In the genomic region with DNA sequence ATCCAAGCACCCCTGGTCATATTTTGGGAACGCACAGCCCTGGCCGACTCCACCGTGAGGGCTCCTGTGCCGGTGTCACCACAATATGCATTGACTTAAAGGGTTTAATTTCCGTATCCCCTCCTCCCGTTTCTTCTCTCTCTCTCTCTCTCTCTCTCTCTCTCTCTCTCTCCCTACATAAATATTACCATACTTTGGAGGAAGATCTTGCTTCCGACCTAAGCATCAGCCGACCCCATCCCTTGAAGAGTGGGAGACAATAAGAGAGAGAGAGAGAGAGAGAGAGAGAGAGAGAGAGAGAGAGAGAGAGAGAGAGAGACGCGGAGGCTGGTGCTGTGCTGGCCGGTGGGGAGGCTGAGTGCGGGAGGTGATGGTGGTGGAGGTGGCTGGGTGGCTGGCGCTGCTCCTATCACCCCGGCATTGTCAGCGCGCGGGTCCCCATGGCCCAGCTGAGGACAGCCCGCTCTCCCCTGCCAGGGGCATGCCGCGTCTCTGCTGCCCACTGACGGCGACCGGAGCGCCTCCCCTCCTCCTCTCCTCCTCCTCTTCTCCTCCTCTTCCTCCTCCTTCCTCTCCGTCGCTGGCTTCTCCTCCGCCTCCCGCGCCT, we compare ENCODE assay signal across 8 mouse cellular contexts. TPM values are rescaled to one million over a fixed set of nuclear protein-coding genes. Genes with fewer than 3 reads are reported as not detected.
A peak's percentile ranks its signal among the peaks of the same experiment; 100 is the strongest.
DNase-seq lines count a peak whose midpoint lies in the region; ATAC-seq and TF ChIP-seq lines count a peak whose summit lies in the region.

Gene Fam155a, minus strand, starts transcription at position 163 of the 607 bp plus-strand sequence.

- no peak within 1 kb of the TSS for H3K27ac ChIP-seq in kidney, embryonic 14.5 days (ENCODE audit: low read depth, low read length)
- no peak within 1 kb of the TSS for H3K27ac ChIP-seq in kidney, adult 2 months (ENCODE audit: insufficient read depth, low read depth, low read length)
- peak within 1 kb of the TSS; percentile 94 for H3K27ac ChIP-seq in left cerebral cortex, adult 2 months
- peak within 1 kb of the TSS; percentile 89 for H3K27ac ChIP-seq in midbrain, postnatal 0 days (ENCODE audit: low read depth, low read length)

- peak within 1 kb of the TSS; percentile 58 for H3K4me3 ChIP-seq in kidney, embryonic 14.5 days (ENCODE audit: low read length)
- no peak within 1 kb of the TSS for H3K4me3 ChIP-seq in kidney, adult 2 months (ENCODE audit: insufficient read depth, low read depth, low read length)
- peak within 1 kb of the TSS; percentile 78 for H3K4me3 ChIP-seq in left cerebral cortex, adult 2 months
- peak within 1 kb of the TSS; percentile 70 for H3K4me3 ChIP-seq in midbrain, postnatal 0 days (ENCODE audit: low read depth, low read length)

- peak; percentile 55; the same call in 1 of the 2 replicates for ATAC-seq in kidney, embryonic 14.5 days (ENCODE audit: low FRiP score, low TSS enrichment)
- ATAC-seq in midbrain, postnatal 0 days (ENCODE audit: low FRiP score) = peak; percentile 73

- H3K27me3 ChIP-seq in kidney, embryonic 14.5 days (ENCODE audit: control insufficient read depth, insufficient read depth, low read length) = peaks cover 46% of the 10 kb centered on the region
- peaks cover 2% of the 10 kb centered on the region; the same call in 1 of the 2 replicates for H3K27me3 ChIP-seq in kidney, adult 2 months (replicated peaks; ENCODE audit: control insufficient read depth, insufficient read depth, low read length)
- H3K27me3 ChIP-seq in midbrain, postnatal 0 days (ENCODE audit: insufficient read depth, low read length) = no peaks in the 10 kb centered on the region

- TF ChIP-seq POLR2A in kidney, adult 2 months (IDR thresholded peaks at IDR 0.05; ENCODE audit: low read depth, low read length) = no peak

- intact Hi-C loops in left cerebral cortex, adult 2 months (cut with DNase I) = loop anchor here (2.0 to 5.0 kb wide), 4 partner anchors 64 to 538 kb away; no protein-coding TSS in a partner anchor

- H3K36me3 ChIP-seq in kidney, embryonic 14.5 days (ENCODE audit: control insufficient read depth, insufficient read depth, low read length) = no peaks in the 10 kb centered on the region
- no peaks in the 10 kb centered on the region for H3K36me3 ChIP-seq in kidney, adult 2 months (ENCODE audit: control insufficient read depth, insufficient read depth, low read length)
- no peaks in the 10 kb centered on the region for H3K36me3 ChIP-seq in midbrain, postnatal 0 days (ENCODE audit: insufficient read depth, low read length)

- no peak for DNase-seq in kidney, adult 2 months
- peak; percentile 62 for DNase-seq in cerebellum, adult 9-10 months
- DNase-seq in frontal cortex, postnatal 10 days (ENCODE audit: low spot score in 2 of 2) = peak; percentile 22 to 59
- no peak for DNase-seq in left cerebral cortex, adult 2 months (ENCODE audit: extremely low spot score in 1 of 2, low spot score in 2 of 2)
- DNase-seq in midbrain, postnatal 0 days (ENCODE audit: low spot score) = no peak
- DNase-seq in urinary bladder, postnatal 36 days (ENCODE audit: low spot score in 2 of 2) = no peak
- no peak for DNase-seq in MN1 (ENCODE audit: low spot score)

- peak within 1 kb of the TSS; percentile 87 for H3K4me2 ChIP-seq in kidney, embryonic 14.5 days (replicated peaks; ENCODE audit: low read depth, low read length)
- peak within 1 kb of the TSS; percentile 83 for H3K4me2 ChIP-seq in midbrain, postnatal 0 days (ENCODE audit: low read depth, low read length, poor library complexity, severe bottlenecking)

- peaks cover 2% of the 10 kb centered on the region; the same call in 1 of the 2 replicates for H3K4me1 ChIP-seq in kidney, embryonic 14.5 days (ENCODE audit: control insufficient read depth, insufficient read depth, low read length)
- H3K4me1 ChIP-seq in kidney, adult 2 months (ENCODE audit: control insufficient read depth, insufficient read depth, low read length) = no peaks in the 10 kb centered on the region
- H3K4me1 ChIP-seq in midbrain, postnatal 0 days (ENCODE audit: insufficient read depth, low read length) = 0 out of 2 replicates have a peak, but pooled peaks cover 2% of the 10 kb centered on the region

- TF ChIP-seq CTCF in kidney, adult 2 months (conservative IDR thresholded peaks at IDR 0.05; ENCODE audit: insufficient read depth, insufficient read length, low read depth, low read length) = no peak
- no peak for TF ChIP-seq CTCF in left cerebral cortex, adult 2 months (IDR thresholded peaks at IDR 0.05)
- TF ChIP-seq CTCF in midbrain, postnatal 0 days (IDR thresholded peaks at IDR 0.05) = no peak

- H3K9me3 ChIP-seq in kidney, embryonic 14.5 days (ENCODE audit: control insufficient read depth, low read length) = no peaks in the 10 kb centered on the region
- H3K9me3 ChIP-seq in midbrain, postnatal 0 days (ENCODE audit: low read length) = no peaks in the 10 kb centered on the region

- H3K9ac ChIP-seq in kidney, embryonic 14.5 days (ENCODE audit: low read depth, low read length) = peak within 1 kb of the TSS; percentile 23; the same call in 1 of the 2 replicates
- H3K9ac ChIP-seq in midbrain, postnatal 0 days (replicated peaks; ENCODE audit: low read length, poor library complexity, severe bottlenecking) = peak within 1 kb of the TSS; percentile 85

- WGBS in kidney, embryonic 14.5 days = 0% methylated on average over 26 of the region's 29 CpGs
- WGBS in kidney, adult 2 months = 1% methylated on average over 28 of the region's 29 CpGs
- WGBS in midbrain, postnatal 0 days = 0% methylated on average over 18 of the region's 29 CpGs

RNA-seq across cellular contexts. Expression of gene Fam155a, which starts in this region (rescaled TPM):
- polyA plus RNA-seq in kidney, embryonic 14.5 days (2014; fragmentation: Nextera tagmentation; extraction: Ambion mirVana) = 0.95 and 0.99 TPM in 2 replicates
- 0.07 and 0.08 TPM in 2 replicates for polyA plus RNA-seq in kidney, adult 2 months (2012; rRNA removed)
- total RNA-seq in left cerebral cortex, adult 2 months (2021) = 100 to 1,000 TPM; 118 to 119 TPM
- total RNA-seq in midbrain, postnatal 0 days (2014; rRNA removed) = 122 and 129 TPM in 2 replicates
- 37.6 and 39.9 TPM in 2 replicates for polyA plus RNA-seq in midbrain, postnatal 0 days (2015; fragmentation: Nextera tagmentation; extraction: Ambion mirVana)

Comparison
In these comparisons a context has a peak if more than half of its experiments do, and no peak if none do; other contexts are left out.
1. RNA of gene Fam155a (polyA plus RNA-seq): 37.6 to 39.9 TPM in midbrain, postnatal 0 days; 0.95 to 0.99 TPM in kidney, embryonic 14.5 days and 0.07 to 0.08 TPM in kidney, adult 2 months; every median in the first group is over 10 times any median in the second.
2. Peak in ATAC-seq, H3K4me3 ChIP-seq, H3K9ac ChIP-seq and H3K4me2 ChIP-seq in kidney, embryonic 14.5 days; RNA of the gene not detected or under 1 TPM.
3. H3K27ac ChIP-seq: peak in left cerebral cortex, adult 2 months (single experiment) and midbrain, postnatal 0 days (single experiment); none in kidney, embryonic 14.5 days (single experiment) and kidney, adult 2 months (single experiment).
4. DNase-seq: peak in cerebellum, adult 9-10 months (single experiment) and frontal cortex, postnatal 10 days (2 of 2); none in kidney, adult 2 months (single experiment), left cerebral cortex, adult 2 months (0 of 2), midbrain, postnatal 0 days (single experiment), urinary bladder, postnatal 36 days (0 of 2) and MN1 (single experiment).